Mouse (Mus musculus) C3H10T1/2 (cell line): ENCODE results near the gene Olfr1205. TPM values are rescaled to one million over a fixed set of nuclear protein-coding genes. Genes with fewer than 3 reads are reported as not detected.

Source experiments
- polyA plus RNA-seq, 2 experiments: library from polyadenylated mRNA; unstranded; fragments of >200 nt; fragmentation: generic; extraction: Trizol; gene quantifications; one replicate each; pipeline ENCODE4 v1.2.1; 2012; ENCODE audit warnings: missing spikeins in 2 of 2

The Olfr1205 gene
- not detected for polyA plus RNA-seq

DNA sequence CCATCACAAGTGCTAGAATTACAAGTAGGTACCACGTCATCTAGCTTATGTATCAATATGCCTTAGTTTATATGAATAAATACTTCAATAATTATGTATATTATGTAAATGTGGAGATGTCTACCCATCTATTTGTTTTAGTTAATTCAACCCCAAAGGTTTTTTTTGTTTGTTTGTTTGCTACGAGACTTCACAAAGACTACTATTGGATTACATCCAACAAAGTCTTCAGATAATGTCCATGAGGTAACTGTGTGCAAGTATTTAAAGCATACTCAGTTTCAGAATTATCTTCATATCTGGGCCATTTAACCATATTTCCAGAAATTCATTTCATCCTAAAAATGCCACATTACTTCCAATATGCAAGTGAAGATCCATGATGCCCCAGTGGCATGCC, at the start of gene Olfr1205:
TSS of gene Olfr1205 (plus strand) at position 301 of the 400 bp plus-strand sequence.

DNA sequence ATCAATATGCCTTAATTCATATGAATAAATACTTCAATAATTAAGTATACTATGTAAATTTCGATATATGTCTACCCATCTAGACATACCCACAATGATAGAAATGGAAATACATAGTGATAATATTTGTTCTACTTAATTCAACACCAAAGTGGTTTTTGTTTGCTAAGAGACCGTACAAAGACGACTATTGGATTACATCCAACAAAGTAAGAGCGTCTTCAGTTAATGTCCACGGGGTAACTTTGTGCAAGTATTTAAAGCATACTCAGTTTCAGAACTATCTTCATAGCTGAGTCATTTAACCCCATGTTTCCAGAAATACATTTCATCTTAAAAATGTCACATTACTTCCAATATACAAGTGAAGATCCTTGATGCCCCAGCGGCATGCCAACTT, 36.8 kb upstream of the Olfr1205 start, which contains the start of gene Olfr1201:
TSS of gene Olfr1201 (plus strand) at position 301 of the 400 bp plus-strand sequence.

DNA sequence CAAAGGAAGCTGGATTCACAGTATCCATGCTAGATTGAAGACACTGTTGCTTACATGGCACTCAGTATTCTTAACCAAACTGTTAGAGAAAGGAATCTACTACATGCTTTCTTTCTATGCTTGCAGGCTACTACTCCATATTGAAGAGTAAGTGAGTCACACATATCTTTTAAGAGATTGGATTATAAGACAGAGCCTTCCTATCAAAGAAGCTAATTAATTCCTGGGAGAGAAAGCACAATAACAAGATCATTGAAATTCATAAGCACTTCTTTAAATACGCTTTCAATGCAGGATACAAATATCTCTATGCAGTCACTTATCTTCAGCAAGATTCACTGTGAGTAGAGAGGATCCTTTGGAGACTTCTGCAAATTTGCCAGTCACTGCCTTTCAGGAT, 15.3 kb upstream of the Olfr1205 start, which contains the start of gene Olfr1202:
TSS of gene Olfr1202 (plus strand) at position 301 of the 400 bp plus-strand sequence.

GRCm38 (mm10) chr2:88848992-88849391, 19.5 kb downstream of the Olfr1205 start, which contains the start of gene Olfr1204:
Gene Olfr1204 (plus strand): TSS chr2:88849292.

DNA sequence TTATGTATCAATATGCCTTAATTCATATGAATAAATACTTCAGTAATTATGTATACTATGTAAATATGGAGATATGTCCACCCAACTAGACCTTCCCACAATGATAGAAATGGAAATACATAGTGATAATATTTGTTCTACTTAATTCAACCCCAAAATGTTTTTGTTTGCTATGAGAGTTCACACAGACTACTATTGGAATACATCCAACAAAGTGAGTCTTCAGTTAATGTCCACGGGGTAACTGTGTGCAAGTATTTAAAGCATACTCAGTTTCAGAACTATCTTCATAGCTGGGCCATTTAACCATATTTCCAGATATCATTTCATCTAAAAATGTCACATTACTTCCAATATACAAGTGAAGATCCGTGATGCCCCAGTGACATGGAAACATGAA, 33.4 kb downstream of the Olfr1205 start, which contains the start of gene Olfr1206:
TSS of gene Olfr1206 (plus strand) at position 301 of the 400 bp plus-strand sequence.

Other genes with a start within 250 kb of the Olfr1205 start
- gene Olfr1189, start 243.3 kb upstream of the Olfr1205 start, polyA plus RNA-seq: not detected
- gene Olfr1191-ps1, start 189.2 kb upstream of the Olfr1205 start, polyA plus RNA-seq: not detected
- not detected for gene Olfr1192-ps1, start 181.2 kb upstream of the Olfr1205 start, polyA plus RNA-seq
- gene Olfr1193, start 154.1 kb upstream of the Olfr1205 start, polyA plus RNA-seq: not detected
- not detected for gene Olfr1195, start 140.6 kb upstream of the Olfr1205 start, polyA plus RNA-seq
- not detected for gene Olfr1196, start 125.1 kb upstream of the Olfr1205 start, polyA plus RNA-seq
- not detected for gene Olfr1197, start 97.4 kb upstream of the Olfr1205 start, polyA plus RNA-seq
- not detected for gene Olfr1198, start 78.4 kb upstream of the Olfr1205 start, polyA plus RNA-seq
- not detected for gene Olfr1199, start 69.3 kb upstream of the Olfr1205 start, polyA plus RNA-seq
- not detected for gene Olfr1200, start 59.2 kb upstream of the Olfr1205 start, polyA plus RNA-seq
- gene Olfr1201, start 36.7 kb upstream of the Olfr1205 start, polyA plus RNA-seq: not detected
- gene Olfr1202, start 15.2 kb upstream of the Olfr1205 start, polyA plus RNA-seq: not detected
- gene Olfr1204, start 19.6 kb downstream of the Olfr1205 start, polyA plus RNA-seq: not detected
- gene Olfr1206, start 33.5 kb downstream of the Olfr1205 start, polyA plus RNA-seq: not detected
- not detected for gene Olfr1208, start 72.6 kb downstream of the Olfr1205 start, polyA plus RNA-seq
- not detected for gene Olfr1209, start 85.4 kb downstream of the Olfr1205 start, polyA plus RNA-seq
- not detected for gene Olfr1211, start 108.4 kb downstream of the Olfr1205 start, polyA plus RNA-seq
- not detected for gene Olfr1212, start 124.2 kb downstream of the Olfr1205 start, polyA plus RNA-seq
- gene Gm13762, start 150.5 kb downstream of the Olfr1205 start, polyA plus RNA-seq: not detected
- not detected for gene Olfr1214, start 162.9 kb downstream of the Olfr1205 start, polyA plus RNA-seq
- not detected for gene Olfr1215, start 177.2 kb downstream of the Olfr1205 start, polyA plus RNA-seq
- gene Olfr1216, start 188.6 kb downstream of the Olfr1205 start, polyA plus RNA-seq: not detected
- not detected for gene Olfr1217, start 202.3 kb downstream of the Olfr1205 start, polyA plus RNA-seq
- gene Olfr1218, start 231.4 kb downstream of the Olfr1205 start, polyA plus RNA-seq: not detected